Mouse (Mus musculus) kidney, postnatal 4 days (tissue): Measurements from ENCODE around the gene Slc22a8.

Experiments used
- DNase-seq, 2 experiments: peaks; one replicate each; pipeline ENCODE4 v3.0.0; 2021; ENCODE audit warnings: mixed read lengths in 2 of 2

The Slc22a8 gene

DNA sequence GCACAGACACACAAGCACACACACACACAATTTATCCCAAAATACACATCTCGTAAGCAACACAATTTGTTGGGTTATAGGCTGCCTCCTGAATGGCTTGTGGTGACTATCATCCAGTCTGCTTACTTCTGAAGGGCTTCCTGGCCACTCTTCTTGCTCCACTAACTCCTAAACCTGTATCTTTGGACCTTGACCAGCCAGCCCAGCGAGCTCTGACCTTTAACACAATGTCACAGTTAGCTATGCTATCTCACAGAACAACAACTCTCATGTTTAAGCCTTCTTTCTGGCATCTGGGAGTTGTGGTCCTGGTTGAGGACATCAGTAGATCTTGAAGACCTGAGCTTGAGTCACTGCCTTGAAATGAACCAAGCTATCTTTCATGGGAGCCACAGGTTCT is 8.2 kb downstream of the Slc22a8 start:
- DNase-seq: no peak

DNA sequence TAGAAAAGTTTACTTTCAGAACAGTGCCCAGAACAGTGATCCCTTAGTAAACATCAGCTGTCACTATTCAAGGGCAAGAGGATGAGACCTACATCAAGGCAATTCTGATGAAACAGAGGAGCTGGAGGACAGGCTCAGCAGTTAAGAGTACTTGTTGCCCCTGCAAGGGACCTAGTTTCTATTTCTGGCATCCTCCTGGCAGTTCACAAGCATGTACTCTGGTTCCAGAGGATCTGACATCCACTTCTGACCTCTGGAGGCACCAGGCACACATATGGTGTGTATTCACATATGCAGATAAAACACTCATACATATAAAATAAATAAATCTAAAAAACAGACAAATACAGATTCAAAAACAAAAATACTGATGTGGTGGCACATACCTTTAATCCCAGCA is 10.9 kb downstream of the Slc22a8 start:
- DNase-seq: no peak

DNA sequence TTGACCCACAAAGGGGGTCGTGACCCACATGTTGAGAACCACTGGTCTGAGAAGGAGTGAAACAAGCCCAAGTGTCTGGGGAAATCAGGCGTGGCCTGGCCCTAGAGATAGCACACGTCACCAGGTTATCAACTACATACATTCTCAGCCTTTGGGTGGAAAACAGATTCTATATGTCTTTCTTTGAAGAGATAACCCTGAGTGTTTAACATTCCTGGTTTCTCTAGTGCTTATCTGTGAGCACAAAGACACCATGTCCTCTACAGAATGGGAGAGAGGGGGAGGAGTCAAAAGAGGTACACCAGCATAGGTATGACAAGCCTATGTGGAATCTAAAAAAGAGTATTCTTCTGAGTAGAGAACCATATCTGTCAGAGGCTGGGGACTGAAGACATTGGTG is 11.9 kb downstream of the Slc22a8 start:
- no peak for DNase-seq

DNA sequence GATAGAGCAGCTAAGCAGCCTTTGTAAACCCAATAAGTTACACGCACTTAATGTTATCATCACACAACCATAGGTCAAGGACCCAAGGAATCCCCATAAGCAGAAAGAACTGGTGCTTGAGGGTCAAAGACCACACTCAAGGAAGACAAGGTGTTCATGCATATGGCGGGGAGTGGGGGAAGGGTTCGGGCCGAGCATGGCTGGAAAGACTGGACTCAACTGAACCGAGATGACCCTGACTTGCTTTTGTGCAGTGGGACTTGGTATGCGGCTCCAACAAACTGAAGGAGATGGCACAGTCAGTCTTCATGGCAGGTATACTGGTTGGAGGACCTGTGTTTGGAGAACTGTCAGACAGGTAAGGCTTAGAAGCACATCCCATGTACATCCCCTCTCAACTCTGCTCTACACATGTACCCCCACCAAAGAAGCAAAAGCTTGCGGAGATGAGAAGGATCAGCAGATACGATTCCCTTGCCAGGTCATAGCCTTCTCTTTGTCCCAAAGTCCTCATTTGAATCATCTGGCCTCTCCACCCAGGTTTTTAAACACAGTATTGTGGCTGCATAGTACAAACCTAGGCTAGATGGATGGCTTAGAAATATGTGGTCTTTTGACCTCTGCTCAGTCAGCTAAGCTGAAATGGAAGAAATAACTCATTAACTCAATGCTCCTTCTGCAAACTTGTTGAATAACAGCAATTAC is 13.6 kb downstream of the Slc22a8 start:
- peak in 1 of 2 experiments; percentile 33 for DNase-seq

DNA sequence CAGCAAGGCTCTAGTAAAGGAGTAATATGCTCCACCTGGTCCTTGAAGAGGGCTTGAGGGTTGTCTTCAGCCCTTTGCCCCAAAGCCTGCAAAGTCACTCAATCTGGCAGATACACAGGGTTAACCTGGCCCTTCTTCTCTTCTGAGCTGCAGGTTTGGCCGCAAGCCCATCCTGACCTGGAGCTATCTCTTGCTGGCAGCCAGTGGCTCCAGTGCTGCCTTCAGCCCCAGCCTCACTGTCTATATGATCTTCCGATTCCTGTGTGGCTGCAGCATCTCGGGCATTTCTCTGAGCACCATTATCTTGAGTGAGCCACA is 14.1 kb downstream of the Slc22a8 start:
- DNase-seq: peak; percentile 43 to 65

DNA sequence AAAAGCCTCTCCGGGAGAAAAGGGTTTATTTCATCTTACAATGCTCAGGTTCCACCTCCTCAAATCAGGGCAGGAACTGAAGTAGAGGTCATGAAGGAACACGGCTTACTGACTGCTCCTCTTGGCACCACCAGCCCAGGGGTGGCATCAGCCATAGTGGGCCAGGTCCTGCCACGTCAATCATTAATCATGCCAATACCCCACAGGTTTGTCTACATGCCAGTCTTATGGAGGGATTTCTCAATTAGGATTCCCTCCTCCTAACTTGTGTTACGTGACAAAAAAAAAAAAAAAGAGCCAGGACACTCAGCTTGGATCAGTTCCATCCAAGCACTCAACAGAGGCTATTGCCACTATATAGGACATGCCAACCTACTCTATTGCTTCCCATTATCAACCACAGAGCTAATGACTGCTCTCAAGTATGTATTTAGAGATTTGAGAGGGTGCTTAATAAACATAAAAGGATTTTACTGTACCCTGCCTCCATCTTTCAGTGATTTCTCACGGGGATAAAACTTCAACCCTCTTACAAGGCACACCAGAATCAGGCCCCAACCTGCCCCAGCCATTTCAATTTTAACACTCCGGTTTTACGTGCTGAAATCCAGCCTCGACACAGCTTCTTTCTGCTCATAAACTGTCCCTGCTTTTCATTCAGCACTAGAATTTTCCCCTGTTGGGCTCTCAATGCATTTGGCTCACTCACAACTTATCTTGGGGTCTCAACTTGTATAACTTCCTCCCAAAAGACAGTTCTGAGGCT is 20.5 kb downstream of the Slc22a8 start:
- DNase-seq: no peak

DNA sequence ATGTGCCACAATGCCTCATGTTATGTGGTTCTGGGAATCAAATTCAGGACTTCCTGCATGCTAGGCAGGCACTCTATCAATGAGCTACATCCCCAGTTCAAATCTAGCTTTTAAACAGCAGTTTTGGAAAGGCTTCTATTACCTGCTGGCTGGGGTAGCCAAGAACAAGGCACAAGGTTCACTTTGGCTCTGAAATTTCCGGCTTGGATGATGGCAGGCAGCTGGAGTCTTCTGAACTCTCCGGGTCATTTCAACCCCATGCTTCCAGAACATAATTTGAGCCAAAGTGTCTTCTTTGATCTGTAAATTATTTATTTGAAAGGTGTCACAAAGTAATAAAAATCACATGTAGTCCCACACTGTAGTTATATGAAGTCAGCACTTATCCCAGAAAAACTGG is 22.1 kb downstream of the Slc22a8 start:
- no peak for DNase-seq

DNA sequence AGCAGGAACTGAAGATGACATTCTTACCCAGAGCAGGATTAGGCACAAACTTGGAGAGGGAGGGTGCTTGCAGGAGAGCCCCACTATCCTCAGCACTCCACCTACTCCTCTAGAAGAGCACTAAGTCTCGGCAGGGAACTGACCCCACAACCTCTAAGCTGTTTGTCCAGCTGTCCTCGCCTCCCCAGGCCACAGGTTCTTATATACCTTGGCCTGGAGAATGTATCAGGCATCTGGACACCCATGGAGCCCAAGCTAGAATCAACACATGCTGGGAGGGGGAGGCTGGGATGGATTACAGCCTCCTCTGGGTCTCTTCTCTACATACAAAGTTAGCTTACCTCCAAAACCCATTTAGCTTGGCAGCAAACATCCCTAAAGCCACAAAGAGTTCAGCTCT is 23.3 kb downstream of the Slc22a8 start:
- DNase-seq: no peak

DNA sequence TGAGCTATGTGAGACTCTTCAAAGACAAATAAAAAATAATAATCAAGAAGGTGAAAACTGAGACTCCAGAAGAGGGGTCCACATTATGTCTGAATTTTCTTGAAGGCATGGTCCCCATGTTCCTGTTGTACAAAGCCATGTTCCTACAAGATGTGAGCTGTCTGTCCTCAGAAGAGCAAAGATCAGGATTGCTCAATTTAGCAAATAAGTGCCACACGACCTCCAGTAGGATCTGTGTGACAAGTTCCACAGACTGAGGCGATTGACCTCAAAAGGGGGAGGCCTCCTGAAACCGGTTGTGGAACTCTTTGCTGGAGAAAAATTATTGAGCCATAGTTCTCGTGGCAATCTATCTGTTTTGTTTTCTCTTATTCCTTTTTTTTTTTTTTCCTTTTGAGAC is 25.3 kb downstream of the Slc22a8 start:
- no peak for DNase-seq

DNA sequence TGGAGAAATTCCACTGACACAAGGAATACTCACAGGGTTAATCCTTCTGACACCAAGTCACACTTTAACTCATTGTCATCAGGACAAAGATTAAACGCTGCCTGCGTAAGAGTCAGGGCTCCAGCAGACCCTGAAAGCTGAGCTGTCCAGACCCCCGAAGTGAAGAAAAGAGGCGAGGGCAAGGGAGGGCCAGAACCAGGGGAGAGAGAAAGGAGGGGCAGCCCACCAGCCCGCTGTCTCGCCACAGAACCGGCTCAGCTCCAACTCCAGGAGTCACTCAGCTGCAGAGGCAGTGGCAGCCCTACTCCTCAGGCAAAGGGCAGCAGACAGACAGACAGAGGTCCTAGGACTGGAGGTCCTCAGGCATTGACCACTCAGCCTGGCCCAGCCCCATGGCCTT is 26.9 kb downstream of the Slc22a8 start, which contains the start of gene Slc22a6:
Slc22a6 (plus strand) TSS at position 136 of the 400 bp plus-strand sequence.
- peak; percentile 31 to 47 for DNase-seq

DNA sequence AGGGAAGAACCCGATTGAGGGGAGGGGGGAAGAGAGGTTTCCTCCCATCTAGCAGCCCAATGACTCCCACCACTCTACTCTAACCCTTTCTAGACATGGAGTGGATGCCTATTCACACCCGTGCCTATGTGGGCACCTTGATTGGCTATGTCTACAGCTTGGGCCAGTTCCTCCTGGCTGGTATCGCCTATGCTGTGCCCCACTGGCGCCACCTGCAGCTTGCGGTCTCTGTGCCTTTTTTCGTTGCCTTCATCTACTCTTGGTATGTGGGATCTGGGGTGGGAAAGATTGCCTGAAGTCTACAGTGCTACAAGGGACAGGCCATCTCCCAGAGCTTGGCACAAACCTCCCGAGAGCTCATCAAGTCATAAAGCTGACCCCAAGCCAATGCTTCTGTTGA is 30.0 kb downstream of the Slc22a8 start:
- peak; percentile 30 to 34 for DNase-seq

DNA sequence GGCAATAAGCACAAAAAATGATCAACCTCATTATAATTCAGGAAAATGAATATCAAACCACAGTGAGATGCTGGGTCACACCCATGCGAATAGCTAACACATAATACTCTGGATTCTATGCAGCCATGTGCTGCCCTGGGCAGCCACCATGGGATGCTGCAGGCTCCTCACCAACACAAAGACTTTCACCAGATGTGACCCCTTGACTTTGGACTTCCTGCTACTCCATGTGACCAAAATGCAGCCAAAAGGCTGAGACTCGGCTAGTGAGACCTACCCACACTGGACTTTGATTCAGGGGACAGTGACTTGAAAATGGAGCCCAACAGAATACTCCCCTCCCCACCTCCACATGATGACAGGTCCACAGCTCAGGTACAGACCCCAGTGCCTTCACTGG is 39.2 kb downstream of the Slc22a8 start:
- no peak for DNase-seq

DNA sequence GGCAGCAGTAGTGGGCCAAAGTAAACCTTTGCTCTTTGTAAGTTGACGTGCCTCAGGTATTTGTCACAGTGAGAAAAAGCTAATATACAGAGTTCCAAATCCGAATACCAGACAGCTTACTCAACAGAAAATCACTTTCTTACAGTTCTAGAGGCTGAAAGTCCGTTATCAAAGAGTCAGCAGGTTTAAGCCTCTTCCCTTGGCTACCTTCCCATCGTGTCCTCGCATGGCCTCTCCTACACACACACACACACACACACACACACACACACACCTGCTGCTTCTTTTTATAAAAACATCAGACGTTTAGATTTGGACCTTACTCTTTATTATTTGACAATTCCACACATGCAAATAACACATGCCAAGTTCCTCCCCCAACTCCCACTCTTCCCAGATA is 39.8 kb downstream of the Slc22a8 start:
- peak in 1 of 2 experiments; percentile 29 for DNase-seq

DNA sequence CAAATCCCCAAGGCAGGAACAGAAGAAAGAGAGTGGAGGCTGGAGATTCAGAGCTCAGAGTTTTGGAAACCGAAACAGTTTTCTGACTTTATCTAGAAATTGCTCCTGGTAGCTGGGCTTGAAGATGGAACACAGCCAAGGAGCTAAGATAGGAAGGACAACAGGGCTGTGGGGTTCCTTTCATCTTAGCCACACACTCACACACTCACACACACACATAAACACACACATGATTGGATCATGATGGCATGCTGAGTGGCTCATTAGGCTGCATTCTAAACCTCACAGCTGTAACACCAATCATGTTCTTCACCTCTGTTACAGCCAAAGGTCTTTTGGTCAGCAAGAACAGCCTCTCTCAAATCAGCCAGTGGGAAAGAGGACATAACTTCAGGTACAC is 41.0 kb downstream of the Slc22a8 start:
- no peak for DNase-seq

DNA sequence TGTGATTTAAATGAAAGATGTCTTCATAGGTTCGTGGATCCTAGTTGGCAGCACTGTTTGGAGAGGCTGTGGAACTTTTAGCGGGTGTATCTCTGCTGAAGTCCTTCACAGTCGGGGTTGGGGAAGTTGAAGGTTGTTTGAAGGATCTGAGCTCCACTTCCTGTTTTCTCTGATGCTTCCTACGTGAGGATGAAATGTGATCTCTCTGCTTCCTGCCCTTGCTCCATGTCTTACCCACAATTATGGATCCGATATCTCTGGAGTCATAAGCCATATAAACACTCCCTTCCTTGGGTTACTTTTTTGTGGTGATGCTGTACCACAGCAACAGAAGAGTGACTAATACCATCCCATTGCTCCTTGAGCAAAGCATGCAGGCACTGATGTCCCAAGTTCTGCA is 51.0 kb downstream of the Slc22a8 start:
- DNase-seq: no peak

DNA sequence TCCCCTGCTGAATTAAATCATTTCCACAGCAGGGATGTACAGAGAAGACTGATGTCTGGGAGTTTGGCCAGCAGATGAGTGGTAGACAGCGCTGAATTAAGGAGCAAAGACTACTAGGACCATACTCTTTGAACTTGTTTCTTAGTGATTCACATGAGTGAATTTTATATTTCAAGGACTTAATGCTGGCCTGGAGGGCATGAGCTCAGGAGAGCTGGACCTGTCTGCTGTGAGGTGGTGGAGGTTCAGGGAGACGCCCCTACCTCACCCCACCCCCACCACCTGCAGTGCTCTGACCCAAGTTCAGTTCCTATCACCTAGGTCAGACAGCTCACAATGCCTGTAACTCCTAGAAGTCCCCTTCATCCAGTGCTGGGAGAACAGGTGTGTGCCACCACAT is 55.3 kb downstream of the Slc22a8 start:
- no peak for DNase-seq

DNA sequence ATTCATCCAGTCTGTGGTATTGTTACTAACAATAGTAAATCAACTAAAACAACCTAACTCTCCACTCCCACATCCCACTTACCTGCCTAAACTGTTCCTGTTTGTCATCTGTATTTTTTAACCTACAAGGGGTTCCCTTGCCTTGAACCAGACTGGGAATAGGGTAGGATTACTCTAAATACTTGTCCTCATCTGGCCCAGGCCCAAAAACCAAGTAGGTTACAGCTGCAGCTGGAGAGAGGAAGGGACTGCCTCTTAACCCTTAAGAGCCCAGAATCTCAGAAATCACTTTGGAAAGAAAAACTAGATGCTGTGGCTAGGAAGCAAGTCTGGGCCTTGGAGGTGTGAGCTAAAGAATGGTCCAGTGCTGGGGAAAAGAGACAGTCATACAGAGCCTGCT is 64.8 kb downstream of the Slc22a8 start:
- DNase-seq: peak; percentile 37 to 41

DNA sequence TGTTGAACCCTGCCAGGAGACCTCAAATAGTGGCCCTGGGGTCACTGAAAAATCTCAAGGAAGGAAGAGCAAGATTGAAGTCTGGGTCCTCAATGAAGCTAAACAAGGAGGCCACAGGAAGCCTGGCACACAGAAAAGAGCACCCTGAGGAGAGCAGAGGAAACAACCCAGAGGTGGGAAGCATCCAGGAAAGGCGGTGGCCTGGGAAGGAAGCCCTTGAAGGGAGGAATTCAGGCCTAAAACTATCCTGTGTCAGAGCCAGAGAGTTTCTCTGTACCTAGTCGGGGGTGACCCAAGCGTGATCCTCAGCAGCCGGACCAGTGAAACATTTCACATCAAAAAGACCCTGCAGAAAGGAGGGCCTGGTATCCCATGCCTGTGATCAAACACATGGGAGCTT is 65.3 kb downstream of the Slc22a8 start:
- peak in 1 of 2 experiments; percentile 32 for DNase-seq
